Mouse (Mus musculus): Measurements from ENCODE around the gene Rbms3.

- TF ChIP-seq CTCF (IDR thresholded peaks at IDR 0.05) (no peak), EP300 (IDR thresholded peaks at IDR 0.05) (no peak)
Measured at GRCm38 (mm10) chr9:116596046-116596445, 1033.7 kb downstream of the Rbms3 start.
